In the genomic region with DNA sequence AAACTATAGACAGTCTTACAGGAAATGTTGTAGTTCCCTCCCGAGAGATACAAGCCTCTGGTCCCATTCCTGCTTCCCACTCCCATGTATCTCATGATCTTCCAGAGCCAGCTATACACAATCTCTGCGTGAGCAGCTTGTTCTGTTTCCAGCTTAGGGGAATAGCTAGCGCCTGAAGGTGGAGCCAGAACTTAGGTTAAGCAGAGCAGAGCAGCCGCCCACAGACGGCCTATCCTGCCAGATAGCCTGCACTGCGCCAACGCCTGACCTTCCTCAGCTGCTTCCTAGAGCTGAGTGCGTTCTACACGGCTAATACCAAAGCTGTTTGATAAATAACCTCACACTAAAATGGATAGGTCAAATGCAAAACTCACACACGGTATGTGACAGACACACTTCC, we compare ENCODE assay signal across 1 mouse cellular context.
TF ChIP-seq lines count a peak whose summit lies in the region.

No protein-coding gene starts in this region.

TF ChIP-seq in MEL, 35 proteins besides CTCF, POLR2A, EP300 and RAD21:
- no peak for TF ChIP-seq GABPA (IDR thresholded peaks at IDR 0.05; ENCODE audit: low read depth, low read length)
- TF ChIP-seq MYC (IDR thresholded peaks at IDR 0.05; ENCODE audit: low read depth, low read length) = no peak
- TF ChIP-seq ELF1 (IDR thresholded peaks at IDR 0.05; ENCODE audit: low read depth, low read length) = no peak
- TF ChIP-seq MEF2A (IDR thresholded peaks at IDR 0.05; ENCODE audit: extremely low read depth, insufficient replicate concordance, low read depth, low read length, poor library complexity, severe bottlenecking) = no peak
- TF ChIP-seq SMC3 (IDR thresholded peaks at IDR 0.05; ENCODE audit: low read depth, low read length) = peak; percentile 23; the same call in 1 of the 2 replicates
